Mouse (Mus musculus): ENCODE results near the gene Reln.

Reln gene

GRCm38 (mm10) chr5:22208311-22209021 lies 136.0 kb downstream of the Reln start:
- no peak for DNase-seq

- no peak for DNase-seq
Observed at GRCm38 (mm10) chr5:22197926-22198325, 146.6 kb downstream of the Reln start.

GRCm38 (mm10) chr5:22196891-22197290 lies 147.6 kb downstream of the Reln start:
- DNase-seq: no peak

- no peak for DNase-seq
Observed at GRCm38 (mm10) chr5:22196476-22196875, 148.0 kb downstream of the Reln start.

- no peak for DNase-seq
Observed at GRCm38 (mm10) chr5:22195352-22195941, 149.1 kb downstream of the Reln start.

GRCm38 (mm10) chr5:22191784-22192183 lies 152.7 kb downstream of the Reln start:
- no peak for DNase-seq

GRCm38 (mm10) chr5:22190333-22190732 lies 154.2 kb downstream of the Reln start:
- DNase-seq: no peak

GRCm38 (mm10) chr5:22187599-22187998 lies 156.9 kb downstream of the Reln start:
- DNase-seq: no peak

GRCm38 (mm10) chr5:22176480-22176879 lies 168.0 kb downstream of the Reln start:
- DNase-seq: no peak

GRCm38 (mm10) chr5:22171336-22171735 lies 173.2 kb downstream of the Reln start:
- DNase-seq: no peak

GRCm38 (mm10) chr5:22164060-22164934 lies 180.2 kb downstream of the Reln start:
- DNase-seq: no peak

GRCm38 (mm10) chr5:22160935-22161334 lies 183.6 kb downstream of the Reln start:
- DNase-seq: no peak

GRCm38 (mm10) chr5:22158754-22159153 lies 185.7 kb downstream of the Reln start:
- DNase-seq: no peak

GRCm38 (mm10) chr5:22153601-22154000 lies 190.9 kb downstream of the Reln start:
- no peak for DNase-seq

- no peak for DNase-seq
Observed at GRCm38 (mm10) chr5:22141821-22142220, 202.7 kb downstream of the Reln start.

GRCm38 (mm10) chr5:22139015-22139414 lies 205.5 kb downstream of the Reln start:
- no peak for DNase-seq

- DNase-seq: no peak
Observed at GRCm38 (mm10) chr5:22134402-22134801, 210.1 kb downstream of the Reln start.

- no peak for DNase-seq
Observed at GRCm38 (mm10) chr5:22131730-22132522, 212.6 kb downstream of the Reln start.

GRCm38 (mm10) chr5:22127583-22127982 lies 216.9 kb downstream of the Reln start:
- no peak for DNase-seq

- DNase-seq: no peak
Observed at GRCm38 (mm10) chr5:22119296-22119695, 225.2 kb downstream of the Reln start.

- no peak for DNase-seq
Observed at GRCm38 (mm10) chr5:22118456-22118855, 226.0 kb downstream of the Reln start.

GRCm38 (mm10) chr5:22116922-22117321 lies 227.6 kb downstream of the Reln start:
- DNase-seq: no peak
